Mouse (Mus musculus) spleen, postnatal 36 days (tissue): ENCODE data around the gene Galnt14.

ENCODE experiments used
- DNase-seq, 2 experiments: peaks; one replicate each; pipeline ENCODE4 v3.0.0; 2022; ENCODE audit warnings: low spot score in 2 of 2, mixed read lengths in 1 of 2

The Galnt14 gene

DNA sequence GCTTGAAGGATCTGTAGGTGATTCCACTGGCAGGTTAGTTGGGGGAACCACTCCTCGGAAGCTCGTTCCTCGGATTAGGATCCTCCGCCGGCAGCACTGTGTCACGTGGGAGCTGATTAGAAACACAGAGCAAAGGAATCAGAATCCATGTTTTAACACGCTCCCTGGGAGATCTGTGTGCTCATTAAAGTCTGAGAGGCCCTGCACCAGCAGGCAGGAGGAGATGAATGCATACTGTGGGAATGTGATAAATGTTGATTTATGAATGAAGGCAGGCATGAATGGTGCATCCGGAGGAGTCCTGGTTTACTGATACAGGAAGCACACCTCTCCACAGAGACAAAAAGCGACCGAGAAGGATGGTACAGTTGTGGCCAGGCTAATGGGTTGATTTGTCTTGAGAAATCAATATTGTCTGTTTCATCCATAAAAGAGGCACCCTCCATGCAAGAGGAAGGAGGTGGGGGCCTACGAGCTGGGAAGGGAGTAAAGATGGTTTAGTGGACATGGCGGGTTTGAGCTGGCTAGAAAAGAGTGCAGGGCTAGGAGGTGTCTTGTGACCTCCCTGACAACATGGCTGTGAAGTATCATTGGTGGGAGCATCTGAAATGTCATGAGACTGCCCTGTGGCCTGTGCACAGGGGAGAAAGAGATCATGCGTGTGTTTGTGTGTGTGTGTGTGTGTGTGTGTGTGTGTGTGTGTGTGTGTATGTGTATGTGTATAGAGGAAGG, 202.3 kb downstream of the Galnt14 start:
- DNase-seq: no peak

DNA sequence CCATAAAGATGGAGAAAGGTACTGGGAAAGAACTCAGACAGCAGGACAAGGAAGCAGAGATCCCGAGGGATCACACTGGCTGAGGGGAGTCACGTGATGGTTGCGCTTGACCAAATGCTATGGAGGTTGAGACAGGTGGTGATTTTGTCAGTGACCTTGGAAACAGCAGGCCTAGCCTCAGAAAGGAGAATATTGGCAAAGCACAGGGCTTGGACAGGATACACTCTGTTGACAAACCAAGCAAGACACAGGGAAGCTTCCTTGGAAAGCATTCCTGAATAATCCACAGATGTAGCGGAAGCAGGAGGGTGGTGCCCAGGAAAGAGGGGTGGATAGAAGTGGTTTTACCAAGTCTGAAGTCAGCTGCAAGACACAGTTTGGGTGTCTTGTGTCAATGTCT, 206.1 kb downstream of the Galnt14 start:
- no peak for DNase-seq

DNA sequence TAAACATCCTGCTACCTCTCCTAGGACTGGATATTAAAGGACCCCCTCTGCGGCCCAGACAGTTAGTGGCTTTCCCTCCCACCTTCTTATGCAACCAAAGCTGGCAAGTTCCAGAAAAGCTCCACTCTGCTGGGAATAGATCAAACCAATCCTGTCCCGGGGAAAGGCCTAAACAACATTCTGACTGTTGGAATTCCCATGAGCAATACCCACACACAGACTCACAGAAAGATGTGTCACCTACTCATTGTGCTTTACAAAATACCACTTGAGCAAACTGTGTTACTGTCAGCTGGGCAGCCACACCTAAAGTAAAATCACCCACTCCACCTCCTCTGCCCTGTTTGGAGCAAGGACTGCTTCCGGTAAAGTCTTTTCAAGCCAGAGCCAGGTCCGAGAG, 207.6 kb downstream of the Galnt14 start:
- no peak for DNase-seq

DNA sequence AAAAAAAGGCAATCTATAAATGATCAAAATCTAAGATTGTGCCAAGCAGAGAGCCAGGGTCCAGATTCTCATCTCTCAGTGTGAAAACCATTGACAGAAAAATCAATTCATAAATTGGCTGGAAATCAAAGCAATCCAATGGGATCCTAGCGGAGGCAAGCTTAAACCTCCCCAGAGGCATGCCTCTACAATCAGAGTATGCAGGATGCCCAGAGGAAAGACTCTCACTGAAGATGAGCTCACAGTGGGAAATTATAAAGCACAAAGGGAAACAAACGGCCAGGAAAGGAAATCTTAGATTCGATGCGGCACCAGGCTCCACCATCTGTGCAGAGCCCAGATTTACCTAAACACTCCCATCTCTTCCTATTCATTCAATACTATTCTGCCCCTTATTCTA, 220.7 kb downstream of the Galnt14 start:
- DNase-seq: no peak

DNA sequence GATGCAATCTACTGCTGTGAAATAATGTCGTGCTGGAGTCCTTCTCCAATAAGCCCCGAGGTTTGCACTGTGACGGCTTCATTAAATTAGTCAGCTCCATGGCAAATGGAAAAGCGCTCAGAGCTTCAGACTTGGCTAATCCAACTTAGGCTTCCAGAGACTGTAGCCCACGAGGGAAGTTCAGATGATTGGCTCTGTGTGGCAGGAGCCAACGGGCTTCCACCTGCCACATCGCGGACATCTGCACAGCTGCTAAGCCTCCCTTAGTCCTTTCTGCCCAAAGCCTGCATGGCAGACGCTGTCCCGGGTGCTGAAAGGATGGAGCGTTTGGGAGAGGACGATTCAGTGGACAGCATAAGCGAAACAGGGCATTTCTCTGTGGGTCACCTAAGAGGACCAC, 222.5 kb downstream of the Galnt14 start:
- no peak for DNase-seq

DNA sequence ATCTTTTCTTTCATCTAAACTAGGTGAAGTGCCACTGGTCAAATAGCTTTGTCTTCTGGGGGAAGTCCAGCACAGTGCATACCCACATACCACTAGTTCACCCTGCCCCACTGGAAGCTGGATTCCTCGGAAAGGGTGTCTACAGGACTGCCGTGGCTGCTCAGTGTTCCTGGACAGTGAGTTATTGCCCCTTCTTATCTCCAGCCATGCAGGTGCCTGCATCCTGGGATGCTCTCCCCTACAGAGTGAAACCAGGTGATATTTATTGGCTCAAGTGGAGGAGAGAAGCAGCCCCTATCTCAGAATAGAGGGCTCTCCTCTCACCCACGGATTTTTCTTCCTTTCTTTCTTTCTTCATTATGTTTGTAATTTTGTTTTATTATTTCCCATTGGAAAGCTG, 222.9 kb downstream of the Galnt14 start:
- DNase-seq: no peak

DNA sequence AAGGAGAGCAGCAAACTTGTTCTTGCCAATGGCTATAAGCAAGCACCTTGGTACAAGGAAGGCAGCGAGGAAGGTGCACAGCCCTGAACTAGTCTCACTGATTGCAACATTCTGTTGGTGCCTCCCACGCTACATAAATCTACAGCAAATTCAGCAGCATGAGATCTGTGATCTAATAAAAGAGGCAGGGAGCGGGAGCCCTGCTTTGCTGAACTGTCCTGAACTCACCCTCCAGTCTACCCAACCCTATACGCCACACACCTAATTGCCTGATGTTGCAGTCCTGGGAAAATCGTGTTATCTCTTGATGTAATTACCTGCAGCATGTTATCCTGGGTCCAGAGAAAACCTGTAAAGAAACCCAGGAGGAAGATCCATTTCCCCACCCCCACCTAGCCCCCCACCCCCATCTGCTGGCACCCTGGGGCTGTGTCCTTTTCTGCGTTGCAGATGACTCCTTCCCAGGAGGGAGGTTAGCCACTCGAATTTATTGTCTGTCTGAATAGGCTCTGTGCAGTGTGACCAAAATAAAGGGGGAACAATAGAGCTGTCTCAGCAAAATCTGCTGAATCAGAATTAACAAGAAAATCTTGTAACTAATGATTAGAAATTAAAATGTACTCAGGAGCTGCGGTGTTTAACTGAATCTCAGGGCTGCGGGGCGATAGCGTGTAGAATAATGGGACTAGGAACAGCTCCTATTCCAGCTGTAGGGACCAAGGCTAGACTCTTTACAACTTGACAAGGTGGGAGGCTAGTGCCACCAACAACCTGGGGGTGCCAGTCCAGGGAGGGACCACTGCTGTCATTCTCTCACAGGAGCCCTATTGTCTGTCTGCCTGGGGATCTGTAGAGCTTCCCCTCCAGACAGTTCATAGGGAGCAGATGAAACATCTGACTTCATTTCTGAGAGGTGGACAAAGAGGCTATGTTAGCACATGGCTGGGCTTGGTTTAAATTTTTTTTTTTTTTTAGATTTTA, 232.9 kb downstream of the Galnt14 start:
- no peak for DNase-seq

DNA sequence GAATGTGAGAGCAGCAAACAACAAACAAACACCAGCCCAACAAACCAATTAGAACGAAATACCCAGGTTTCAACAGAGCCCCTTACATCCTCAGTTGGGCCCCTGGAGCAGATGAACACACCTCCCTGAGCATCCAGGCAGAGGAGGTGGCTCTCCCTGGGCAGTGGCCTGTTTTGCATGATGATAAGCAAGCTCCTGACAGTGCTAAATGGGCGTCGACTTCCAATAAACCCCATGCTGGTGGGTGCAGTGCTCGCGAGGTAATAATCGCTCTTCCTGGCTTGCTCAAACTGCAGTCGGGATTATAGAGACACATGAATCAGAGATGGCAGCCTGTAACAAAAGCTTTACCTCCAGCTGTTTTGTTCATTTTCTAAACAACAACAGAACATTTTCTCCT, 235.9 kb downstream of the Galnt14 start:
- DNase-seq: no peak

DNA sequence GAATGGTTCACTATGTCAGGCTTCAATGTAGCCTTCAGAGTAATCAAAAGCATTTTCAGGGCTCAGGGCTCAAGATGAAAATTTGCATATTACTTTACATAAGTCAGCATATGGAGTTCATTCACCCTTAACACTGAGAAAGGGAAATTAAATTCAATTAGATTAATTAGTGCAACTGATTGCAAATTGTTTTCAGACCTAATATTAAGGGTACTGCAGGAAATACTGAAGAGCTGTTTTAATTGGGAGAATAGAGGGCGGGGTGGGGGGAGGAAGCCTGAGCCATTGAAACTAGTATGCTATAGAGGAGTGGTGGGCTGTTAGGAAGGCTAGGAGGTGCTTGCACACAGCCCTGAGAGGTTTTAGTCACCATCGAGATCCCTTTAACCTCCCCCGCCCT, 237.2 kb downstream of the Galnt14 start:
- DNase-seq: no peak

DNA sequence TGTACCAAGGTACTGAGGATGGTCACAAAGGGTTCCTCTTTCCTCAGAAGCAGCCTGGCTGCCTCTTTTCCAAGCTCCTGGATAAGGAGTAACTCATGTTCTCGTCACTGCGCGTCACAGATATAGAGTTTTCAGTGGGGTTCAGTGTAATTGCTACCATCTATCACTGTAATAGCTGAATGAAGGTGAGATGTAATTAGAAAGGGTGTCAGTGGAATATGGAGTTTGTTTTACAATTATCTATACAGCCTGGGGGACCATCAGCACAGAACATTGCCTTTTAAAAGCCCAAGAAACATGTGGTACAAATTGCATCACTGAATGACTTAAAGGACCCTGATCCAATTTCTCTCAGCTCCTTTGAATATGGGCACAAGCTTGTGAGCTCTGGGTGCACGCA, 249.4 kb downstream of the Galnt14 start:
- no peak for DNase-seq

DNA sequence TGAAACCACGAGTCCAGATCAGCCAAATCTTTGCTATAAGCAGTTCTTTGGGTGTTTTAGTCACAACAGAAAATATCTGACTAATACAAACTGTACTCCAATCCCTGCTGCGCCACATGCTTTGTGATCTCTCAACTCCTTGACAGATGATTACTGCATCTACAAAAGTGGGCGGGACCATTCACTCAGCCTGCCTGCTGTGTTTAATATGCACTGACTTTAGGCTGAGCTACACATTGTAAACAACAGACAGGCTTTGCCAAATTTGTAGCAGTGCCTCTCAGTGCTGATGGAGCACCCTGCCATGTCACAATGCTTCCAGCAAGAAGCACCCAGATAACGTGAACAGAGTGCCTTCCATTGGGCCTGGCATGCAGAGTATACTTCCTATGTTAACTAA, 251.5 kb downstream of the Galnt14 start:
- no peak for DNase-seq

DNA sequence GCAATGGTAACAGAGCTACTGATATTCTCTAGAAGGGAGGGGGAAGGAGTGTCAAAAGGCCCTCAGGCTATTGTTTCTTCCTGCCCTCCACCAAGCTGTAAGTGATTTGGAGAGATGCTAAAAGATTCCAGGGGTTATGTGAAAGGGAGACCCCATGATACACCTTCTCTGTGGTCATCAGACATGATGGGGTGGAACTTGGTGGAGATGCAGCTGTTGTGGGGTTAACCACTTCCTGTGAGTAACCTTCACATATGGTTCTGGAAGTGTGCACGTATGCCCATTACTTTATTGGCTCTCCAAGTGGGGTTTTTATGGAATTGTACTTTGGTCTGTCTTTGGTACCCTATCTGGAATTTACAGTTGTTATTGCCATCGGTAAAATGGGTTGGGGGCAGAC, 253.7 kb downstream of the Galnt14 start:
- no peak for DNase-seq

DNA sequence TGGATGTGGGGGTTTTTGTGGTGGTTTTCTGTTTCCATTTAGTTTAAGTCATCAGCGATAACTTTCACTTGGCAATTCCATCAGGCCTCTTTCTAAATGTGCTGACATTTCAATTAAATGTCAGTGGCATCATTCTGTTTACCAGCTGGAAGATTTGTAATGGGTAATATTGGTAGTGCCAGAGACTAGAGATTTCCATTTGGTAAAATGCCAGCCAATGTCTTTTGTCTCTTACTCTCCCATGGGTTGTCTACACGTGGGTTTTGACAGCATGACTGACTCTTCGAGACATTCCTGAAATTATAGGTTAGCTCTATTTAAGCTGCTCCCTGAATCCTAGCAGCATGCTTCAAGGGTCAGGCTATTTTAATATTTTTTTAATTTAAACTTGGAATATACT, 256.6 kb downstream of the Galnt14 start:
- DNase-seq: no peak

DNA sequence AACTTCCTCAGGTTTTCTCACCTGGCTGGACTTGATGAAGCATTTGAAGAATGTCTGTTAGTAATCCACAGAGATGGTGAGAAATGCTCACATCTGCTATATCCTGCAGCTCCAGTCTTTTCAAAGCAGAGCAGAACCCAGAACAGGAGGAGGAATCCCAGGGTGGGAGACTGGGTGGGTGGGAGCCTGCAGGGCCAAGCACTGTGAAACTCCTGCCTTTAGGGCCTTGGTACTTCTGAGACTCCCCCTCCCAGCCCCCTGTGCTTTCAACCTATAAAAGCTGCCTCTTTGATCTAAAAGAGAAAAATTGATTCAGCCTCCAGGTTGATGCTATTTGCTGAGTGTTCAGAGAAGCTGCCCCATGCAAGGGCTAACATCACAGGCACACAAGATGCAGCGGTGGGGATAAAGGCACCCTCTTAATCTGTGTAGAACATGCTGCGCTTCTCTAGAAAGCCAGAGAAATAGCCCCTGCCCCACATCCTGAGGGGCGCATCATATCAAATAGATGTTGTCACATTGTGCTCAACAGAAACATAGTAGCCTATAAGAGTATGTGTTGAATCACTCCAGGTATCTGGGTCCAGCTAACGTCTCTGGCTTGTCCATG, 258.0 kb downstream of the Galnt14 start:
- no peak for DNase-seq

DNA sequence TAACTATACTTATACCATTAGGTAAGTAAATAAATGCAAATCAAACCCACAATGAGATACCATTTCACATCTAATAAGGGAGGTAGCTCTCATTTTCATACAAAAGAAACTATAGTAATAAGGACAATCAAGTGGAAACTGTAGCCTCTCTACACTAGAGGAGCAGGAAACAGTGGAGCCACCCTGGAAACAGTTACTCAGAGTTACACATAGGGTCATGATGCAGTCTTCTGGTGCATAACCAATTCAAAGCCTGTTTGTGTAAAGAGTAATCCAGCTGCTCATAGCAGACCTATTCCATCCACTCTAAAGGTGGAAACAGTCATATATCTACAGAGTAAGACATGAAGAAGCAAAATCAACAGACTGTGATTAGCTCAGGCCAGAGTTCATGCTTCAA, 261.1 kb downstream of the Galnt14 start:
- DNase-seq: no peak
